Mouse (Mus musculus) thymus, adult 2 months (tissue): Measurements from ENCODE around the gene Rras. TPM values are rescaled to one million over a fixed set of nuclear protein-coding genes. Genes with fewer than 3 reads are reported as not detected.

Experiments used
- DNase-seq: peaks from one replicate; pipeline ENCODE4 v3.0.0; 2021
- H3K27ac ChIP-seq: fragments of 200-500 bp; 2 replicates; pipeline ENCODE4 v1.5.1; 2012; ENCODE audit warnings: low read length, control low read depth; ENCODE audit not compliant: control insufficient read depth, insufficient read depth
- H3K27me3 ChIP-seq: fragments of 200-500 bp; 2 replicates; pipeline ENCODE4 v1.6.1; 2012; ENCODE audit warnings: mild to moderate bottlenecking, low read length, moderate library complexity, mixed read lengths; ENCODE audit not compliant: control insufficient read depth, insufficient read depth
- H3K36me3 ChIP-seq: fragments of 200-500 bp; 2 replicates; pipeline ENCODE4 v1.6.1; 2012; ENCODE audit warnings: mild to moderate bottlenecking, low read length, moderate library complexity; ENCODE audit not compliant: control insufficient read depth, insufficient read depth
- H3K4me1 ChIP-seq: fragments of 200-500 bp; replicated peaks from 2 replicates; pipeline ENCODE4 v1.6.1; 2012; ENCODE audit warnings: low read length; ENCODE audit not compliant: control insufficient read depth, insufficient read depth
- H3K4me3 ChIP-seq: fragments of 200-500 bp; 2 replicates; pipeline ENCODE4 v1.5.1; 2012; ENCODE audit warnings: mild to moderate bottlenecking, low read length, control low read depth, moderate library complexity; ENCODE audit not compliant: control insufficient read depth, insufficient read depth
- CTCF ChIP-seq: fragments of 200-500 bp; IDR thresholded peaks from 2 replicates; pipeline ENCODE4 v1.5.1; 2012; ENCODE audit warnings: mild to moderate bottlenecking, control low read depth, low read length, moderate library complexity, borderline replicate concordance; ENCODE audit not compliant: control insufficient read depth, poor library complexity, insufficient read depth; ENCODE audit errors: extremely low read depth
- POLR2A ChIP-seq: fragments of 200-500 bp; IDR thresholded peaks from 2 replicates; pipeline ENCODE4 v1.6.1; 2012; ENCODE audit warnings: mild to moderate bottlenecking, low read length, control low read depth, moderate library complexity; ENCODE audit not compliant: control insufficient read depth, poor library complexity, insufficient read depth; ENCODE audit errors: extremely low read depth
- WGBS: fragments of 180-500 bp; shearing (Covaris S2); methylation state at CpG from one replicate; pipeline ENCODE4 v1.1.7; 2018; 5-methylcytosine and 5-hydroxymethylcytosine counted together
- polyA plus RNA-seq: library from polyadenylated mRNA; depleted of rRNA; stranded (reverse); fragments of >200 nt; gene quantifications from 2 replicates; pipeline ENCODE4 v1.2.3, GENCODE M21; 2012

Rras gene
- polyA plus RNA-seq, 1 experiment: 62.3 TPM

GRCm38 (mm10) chr7:45007141-45007540, 10.6 kb upstream of the Rras start:
- Histone ChIP-seq H3K4me1 (no peaks in the 10 kb centered on the region), H3K4me3 (no peak overlapping the region), H3K27ac (no peak overlapping the region), H3K27me3 (no peaks in the 10 kb centered on the region), H3K36me3 (peaks cover 55% of the 10 kb centered on the region)
- WGBS: 98% methylated on average over 29 of the region's 29 CpGs
- TF ChIP-seq POLR2A: no peak
- no peak for TF ChIP-seq CTCF
- DNase-seq: no peak

- H3K36me3 ChIP-seq: peaks cover 53% of the 10 kb centered on the region
- no peak overlapping the region for H3K27ac ChIP-seq
- 97% methylated on average over 30 of the region's 30 CpGs for WGBS
- no peak overlapping the region for H3K4me3 ChIP-seq
- H3K4me1 ChIP-seq: no peaks in the 10 kb centered on the region
- no peak for TF ChIP-seq CTCF
- no peak for TF ChIP-seq POLR2A
- no peak for DNase-seq
- H3K27me3 ChIP-seq: no peaks in the 10 kb centered on the region
Measured at GRCm38 (mm10) chr7:45007846-45008245, 9.9 kb upstream of the Rras start.

DNA sequence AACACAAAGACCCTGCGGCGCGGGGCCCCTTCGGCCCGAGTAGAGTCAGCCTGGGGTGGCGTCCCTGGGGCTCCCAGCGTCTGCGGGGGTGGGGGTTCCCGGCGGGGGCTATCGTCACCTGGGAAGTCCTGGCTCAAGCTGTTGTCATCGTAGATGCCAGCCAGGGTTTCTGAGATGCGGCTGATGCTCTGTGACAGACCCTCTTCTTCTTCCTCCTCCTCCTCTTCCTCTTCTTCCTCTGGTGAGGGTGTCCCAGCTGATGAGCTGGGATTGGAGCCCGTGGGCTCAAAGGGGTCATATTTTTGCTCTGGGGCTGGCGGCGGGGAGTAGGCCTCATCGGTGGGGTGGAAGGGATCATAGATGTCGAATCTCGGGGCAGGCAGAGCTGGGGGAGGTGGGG, 9.3 kb upstream of the Rras start:
- no peak for DNase-seq
- WGBS: 98% methylated on average over 19 of the region's 19 CpGs
- H3K36me3 ChIP-seq: peaks cover 47% of the 10 kb centered on the region
- no peak overlapping the region for H3K4me3 ChIP-seq
- no peaks in the 10 kb centered on the region for H3K4me1 ChIP-seq
- H3K27me3 ChIP-seq: no peaks in the 10 kb centered on the region
- H3K27ac ChIP-seq: no peak overlapping the region
- no peak for TF ChIP-seq POLR2A

- Histone ChIP-seq H3K4me3 (no peak overlapping the region), H3K27me3 (no peaks in the 10 kb centered on the region), H3K27ac (no peak overlapping the region), H3K4me1 (no peaks in the 10 kb centered on the region; the same call in 1 of the 2 replicates), H3K36me3 (peaks cover 30% of the 10 kb centered on the region)
- 96% methylated on average over 6 of the region's 6 CpGs for WGBS
- TF ChIP-seq CTCF: no peak
- no peak for TF ChIP-seq POLR2A
- DNase-seq: no peak
Measured at GRCm38 (mm10) chr7:45012011-45012410, 5.8 kb upstream of the Rras start.

GRCm38 (mm10) chr7:45012824-45013223, 4.9 kb upstream of the Rras start:
- no peak for TF ChIP-seq POLR2A
- TF ChIP-seq CTCF: no peak
- Histone ChIP-seq H3K4me1 (no peaks in the 10 kb centered on the region; the same call in 1 of the 2 replicates), H3K27me3 (no peaks in the 10 kb centered on the region), H3K36me3 (peaks cover 26% of the 10 kb centered on the region), H3K4me3 (no peak overlapping the region), H3K27ac (no peak overlapping the region)
- DNase-seq: no peak
- 96% methylated on average over 4 of the region's 4 CpGs for WGBS

GRCm38 (mm10) chr7:45013366-45014095, 4.2 kb upstream of the Rras start:
- Histone ChIP-seq H3K4me3 (no peak overlapping the region), H3K36me3 (peaks cover 20% of the 10 kb centered on the region), H3K27me3 (no peaks in the 10 kb centered on the region), H3K27ac (no peak overlapping the region), H3K4me1 (no peaks in the 10 kb centered on the region; the same call in none of the 2 replicates)
- DNase-seq: no peak
- WGBS: 97% methylated on average over 16 of the region's 16 CpGs
- TF ChIP-seq CTCF (no peak), POLR2A (no peak)

DNA sequence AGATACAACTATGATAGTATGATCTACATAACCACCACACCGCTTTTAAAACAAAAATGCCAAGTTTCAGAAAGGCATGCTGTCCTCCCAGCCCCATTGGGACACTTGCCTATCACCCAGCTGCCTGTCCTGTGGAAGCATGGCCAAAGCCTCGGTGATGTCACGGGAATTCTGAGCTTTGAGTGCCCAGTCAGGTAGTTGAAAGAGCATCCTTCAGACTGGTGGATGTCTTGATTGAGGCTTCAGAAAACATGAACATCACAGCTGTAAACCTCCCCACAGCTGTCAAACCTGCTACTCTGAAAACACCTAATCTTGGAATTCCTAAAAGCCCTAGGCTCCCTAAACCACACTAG, 3.7 kb upstream of the Rras start:
- Histone ChIP-seq H3K27ac (no peak overlapping the region), H3K4me3 (no peak overlapping the region), H3K4me1 (peaks cover 1% of the 10 kb centered on the region), H3K36me3 (peaks cover 20% of the 10 kb centered on the region), H3K27me3 (no peaks in the 10 kb centered on the region)
- no peak for TF ChIP-seq POLR2A
- TF ChIP-seq CTCF: no peak
- no peak for DNase-seq
- 95% methylated on average over 3 of the region's 3 CpGs for WGBS
